Mouse (Mus musculus) mouse trophoblast stem cell (cell line): ENCODE measurements around the gene Inpp5b.
"Not testable (repeated sequence)": the region's sequence is repeated elsewhere in the genome, so short reads cannot be mapped to it uniquely, and the experiment has no call there.

Experiments used
- in situ Hi-C, 2 experiments: fragments of 300-500 bp; cut with MseI, MboI; formaldehyde crosslinking; loops; 2 replicates in 1 of 2; 3 replicates in 1 of 2; pipeline ENCODE4 v1.15.1; 2025

The Inpp5b gene

DNA sequence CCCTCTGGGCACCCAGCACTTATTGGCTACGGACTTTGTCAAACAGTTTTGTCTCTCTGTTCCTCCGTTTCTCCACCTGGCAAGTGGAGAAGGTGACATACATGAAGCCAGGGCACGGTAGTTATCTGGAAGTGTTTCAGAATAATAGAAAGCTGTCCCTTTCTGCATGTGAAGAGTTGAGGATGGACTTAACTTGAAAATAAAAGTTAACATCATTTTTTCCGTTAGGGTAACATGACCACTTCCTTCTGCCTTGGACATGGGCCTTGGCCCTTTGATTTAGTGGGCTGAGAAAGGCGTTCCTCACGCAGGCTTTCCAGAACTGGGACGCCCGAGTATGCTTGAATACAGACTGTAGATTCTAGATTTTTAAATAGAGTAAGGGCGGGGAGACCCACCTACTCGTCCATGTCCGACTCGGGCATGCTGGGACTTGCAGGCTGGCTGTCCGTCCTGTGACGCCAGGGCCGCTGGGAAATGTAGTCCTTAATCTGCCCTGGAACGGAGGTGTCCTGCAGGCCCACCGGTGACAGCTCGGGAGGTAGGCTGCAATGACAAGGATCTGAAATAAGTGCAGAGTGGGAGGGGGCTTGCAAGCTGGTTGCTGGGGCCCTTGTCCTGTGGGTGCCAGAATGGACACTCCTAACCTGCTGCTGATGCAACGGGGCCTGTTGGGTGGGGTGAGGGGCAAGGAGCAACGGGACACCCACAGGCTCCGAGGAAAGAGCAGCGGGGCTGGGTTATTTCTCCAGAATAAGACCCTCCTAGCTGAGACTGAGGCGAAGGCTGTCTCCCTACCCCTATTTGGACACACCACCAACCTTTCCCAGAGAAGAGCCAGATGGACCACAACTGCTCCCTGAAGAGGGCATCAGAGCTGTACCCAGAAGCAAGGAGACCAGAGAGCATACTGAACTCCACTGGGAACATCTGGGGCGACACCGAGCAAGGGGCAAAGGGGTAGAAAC lies at the start of gene Inpp5b:
Inpp5b (plus strand) TSS at position 475 of the 968 bp plus-strand sequence.
- in situ Hi-C loops: no loop called here

DNA sequence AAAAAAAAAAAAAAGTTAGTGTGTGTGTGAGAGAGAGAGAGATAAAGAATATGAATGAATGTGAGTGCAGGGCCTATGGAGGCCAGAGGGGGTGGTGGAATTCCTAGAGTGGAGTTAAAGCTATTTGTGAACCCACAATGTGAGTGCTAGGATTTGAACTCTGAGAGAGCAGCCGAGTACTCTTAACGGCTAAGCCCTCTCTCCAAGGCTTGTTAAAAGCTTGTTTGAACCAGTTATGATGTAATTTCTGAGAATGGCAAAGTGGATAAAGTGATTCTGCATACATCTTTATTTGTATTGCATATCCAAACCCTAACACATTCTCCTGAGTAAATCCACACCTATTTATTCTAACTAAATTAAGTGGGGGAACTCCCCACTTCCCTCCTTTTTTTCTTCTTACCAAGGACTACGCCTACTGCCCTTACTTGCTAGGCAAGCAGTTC lies 49.2 kb upstream of the Inpp5b start:
- in situ Hi-C loops: no loop called here

DNA sequence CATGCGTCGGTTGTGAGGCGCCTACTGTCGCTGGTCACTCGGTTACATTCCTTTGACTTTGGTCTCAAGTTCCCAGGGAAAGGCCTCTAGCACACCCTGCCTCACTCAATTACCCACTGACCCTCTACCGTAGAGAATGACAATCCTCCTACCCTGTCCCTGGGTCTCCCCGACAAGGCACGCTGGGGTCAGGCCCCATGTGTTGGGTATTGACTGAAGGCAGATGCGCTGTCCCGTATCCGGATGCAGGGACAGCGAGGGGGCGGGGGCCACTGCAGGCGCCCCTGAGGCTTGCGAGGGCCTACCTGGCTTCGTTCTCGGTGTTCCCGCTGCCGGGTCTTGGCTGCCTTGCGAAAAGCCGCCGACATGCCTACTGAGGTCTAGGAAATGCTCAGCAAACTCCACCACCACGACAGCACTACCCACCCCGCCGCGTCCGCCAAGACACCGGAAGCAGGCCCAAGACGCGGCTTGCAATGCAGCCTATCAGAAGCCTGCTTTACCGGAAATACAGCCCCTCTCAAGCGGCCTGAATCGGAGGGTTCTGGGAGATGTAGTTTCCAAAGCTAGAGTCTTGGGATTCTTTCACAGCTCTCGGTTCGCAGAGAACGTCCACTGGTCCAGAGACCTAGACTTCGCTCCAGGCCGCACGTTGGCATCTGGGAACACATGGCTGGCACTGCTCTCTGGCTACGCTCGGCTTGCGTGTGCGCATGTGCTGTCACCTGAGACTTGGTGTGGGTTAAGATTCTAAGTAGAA lies 48.3 kb upstream of the Inpp5b start, which contains the start of gene Utp11:
Utp11 (minus strand) TSS at position 466 of the 760 bp plus-strand sequence.
- in situ Hi-C loops: no loop called here

DNA sequence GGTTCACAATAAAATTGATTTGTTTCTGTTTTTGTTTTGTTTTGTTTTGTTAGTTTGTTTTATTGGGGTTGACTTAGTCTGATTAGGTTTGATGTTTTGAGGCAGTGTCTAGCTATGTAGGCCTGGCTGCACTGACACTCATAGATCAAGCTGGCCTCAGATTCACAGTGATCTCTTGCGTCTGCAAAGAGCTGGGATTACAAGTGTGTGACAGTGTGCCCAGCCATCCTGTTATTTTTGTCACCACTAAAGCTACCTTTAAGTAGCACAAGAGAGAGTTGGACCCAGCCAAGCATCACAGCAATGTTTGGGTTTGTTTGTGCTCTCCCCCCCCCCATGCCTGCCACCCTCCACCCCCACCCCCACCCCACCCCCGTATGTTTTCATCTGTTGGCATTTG lies 47.1 kb upstream of the Inpp5b start:
- in situ Hi-C loops: no loop called here

DNA sequence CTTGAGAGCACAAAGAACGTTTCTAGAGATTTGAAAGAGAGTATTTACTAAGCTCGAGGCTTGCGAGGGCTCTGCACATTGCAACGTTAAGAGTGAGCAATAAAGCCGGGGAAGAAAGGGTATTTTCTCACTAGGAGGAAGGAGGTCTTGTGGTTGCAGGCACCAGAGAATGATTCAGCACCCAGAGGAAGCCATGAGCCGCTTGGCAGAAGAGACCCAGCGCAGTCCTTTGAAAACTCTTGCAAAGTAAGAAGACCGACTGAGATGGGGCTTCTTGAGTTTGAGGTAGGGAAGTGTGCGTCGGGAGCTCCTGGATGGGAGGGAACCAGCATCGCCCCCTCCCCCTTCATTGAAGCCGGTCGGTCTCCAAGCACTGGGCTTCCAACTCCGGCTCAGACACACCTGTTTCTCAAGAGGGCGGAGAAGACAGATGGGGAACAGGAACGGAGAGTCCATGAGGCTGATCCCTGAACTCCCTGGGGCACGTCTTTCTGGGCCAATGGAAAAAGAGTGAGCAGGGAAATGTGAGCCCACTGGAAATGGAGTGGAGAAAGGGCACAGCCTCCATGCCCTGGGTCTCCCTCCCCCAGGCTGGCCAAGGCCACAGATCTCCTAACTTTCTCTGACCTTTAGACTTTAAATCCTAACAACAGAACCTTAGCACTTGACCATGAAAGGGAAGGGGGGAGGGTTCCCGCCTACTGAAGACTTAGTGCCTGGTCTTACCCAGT lies 45.7 kb upstream of the Inpp5b start:
- in situ Hi-C loops: no loop called here

DNA sequence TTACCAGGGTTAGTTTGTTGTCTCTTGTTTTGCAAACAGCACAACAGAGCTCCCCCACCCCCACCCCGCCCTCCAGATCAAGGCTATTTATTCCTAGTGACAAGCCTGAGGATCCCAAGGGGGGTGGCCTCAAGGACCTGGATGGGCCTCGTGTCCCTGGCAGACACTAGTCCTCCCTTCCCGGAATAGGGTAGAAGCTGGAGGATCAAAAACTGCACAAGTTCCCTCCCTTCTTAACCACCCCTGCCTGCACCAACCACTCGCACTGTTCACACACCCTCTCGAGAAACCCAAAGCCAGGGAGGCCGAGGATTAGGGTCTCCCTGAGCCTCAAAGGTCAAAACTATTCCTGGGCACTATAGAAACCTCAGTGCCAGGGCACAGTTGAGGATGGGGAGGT lies 41.9 kb upstream of the Inpp5b start:
- in situ Hi-C loops: no loop called here

DNA sequence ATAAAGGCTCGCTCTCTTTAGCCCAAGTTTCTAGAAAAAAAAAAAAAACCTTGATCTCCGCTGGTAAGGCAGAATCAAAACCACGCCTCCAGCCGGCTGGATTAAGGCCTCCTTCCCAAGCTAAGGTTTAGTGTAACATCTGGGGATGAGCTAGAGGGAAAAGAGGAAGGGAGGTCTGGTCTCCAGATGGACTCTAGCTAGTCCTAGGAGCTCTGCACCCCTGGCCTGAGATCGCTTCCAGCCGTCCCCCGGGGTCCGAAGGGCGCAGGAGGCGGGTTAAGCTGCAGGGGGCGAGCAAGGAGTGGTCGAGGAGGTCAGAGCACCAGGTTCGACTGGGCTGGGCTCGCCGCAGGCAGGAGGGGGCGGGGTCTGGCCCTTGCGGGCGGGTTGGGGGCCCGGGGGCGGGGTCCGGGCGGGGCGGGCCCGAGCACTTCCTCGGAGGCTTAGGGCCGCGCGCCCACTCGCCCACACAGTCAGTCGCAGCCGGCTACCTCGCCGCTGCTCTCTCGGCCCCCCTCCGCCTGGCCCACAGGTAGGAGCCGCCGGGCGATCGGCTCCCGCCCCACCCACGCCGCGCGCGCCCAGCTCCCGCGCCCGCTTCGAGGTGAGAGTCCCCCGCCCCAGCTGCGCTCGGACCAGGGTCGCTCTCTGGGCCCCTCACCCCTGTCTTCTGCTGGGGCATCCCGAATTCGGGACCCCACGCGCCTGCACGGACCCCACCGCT lies 41.2 kb upstream of the Inpp5b start, which contains the start of gene Fhl3:
Fhl3 (plus strand) TSS at position 454 of the 724 bp plus-strand sequence.
- in situ Hi-C loops: no loop called here

DNA sequence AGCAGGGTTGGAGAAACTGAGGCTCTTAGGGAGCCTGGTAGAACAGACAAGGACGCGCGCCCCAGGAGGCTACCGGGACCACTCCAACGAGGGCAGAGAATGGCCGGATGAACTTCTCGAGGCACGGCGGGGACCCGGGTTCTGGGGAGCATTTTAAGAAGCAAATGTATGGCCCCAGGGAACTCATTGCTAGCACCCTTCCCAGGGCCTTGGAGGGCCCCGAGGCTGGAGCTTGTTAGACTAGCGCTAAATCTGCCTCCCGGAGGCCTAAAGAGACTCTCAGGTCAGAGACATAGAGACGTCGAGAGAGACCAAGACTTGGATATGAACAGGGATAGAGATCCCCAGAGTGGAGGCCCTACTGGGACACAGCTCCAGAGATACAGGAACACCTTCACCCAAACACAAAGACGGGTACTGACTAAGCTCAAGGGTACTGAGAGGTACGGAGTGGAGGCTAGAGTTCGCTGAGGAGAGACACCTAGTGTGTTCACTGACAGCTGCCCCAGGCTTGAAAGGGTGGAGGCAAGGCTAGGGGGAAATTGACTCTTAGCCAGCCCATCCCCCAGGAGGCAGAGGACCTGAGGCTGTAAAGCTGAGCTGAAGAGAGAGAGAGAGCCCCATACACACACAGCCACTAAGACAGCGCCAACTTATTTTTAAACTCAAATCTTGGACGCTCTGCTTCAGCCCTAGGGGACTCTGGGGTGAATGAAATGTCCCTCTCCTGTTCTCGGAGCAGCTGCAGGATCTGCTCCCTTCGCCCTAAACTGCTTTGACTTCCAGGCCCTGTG lies 40.4 kb upstream of the Inpp5b start:
- in situ Hi-C loops: no loop called here

DNA sequence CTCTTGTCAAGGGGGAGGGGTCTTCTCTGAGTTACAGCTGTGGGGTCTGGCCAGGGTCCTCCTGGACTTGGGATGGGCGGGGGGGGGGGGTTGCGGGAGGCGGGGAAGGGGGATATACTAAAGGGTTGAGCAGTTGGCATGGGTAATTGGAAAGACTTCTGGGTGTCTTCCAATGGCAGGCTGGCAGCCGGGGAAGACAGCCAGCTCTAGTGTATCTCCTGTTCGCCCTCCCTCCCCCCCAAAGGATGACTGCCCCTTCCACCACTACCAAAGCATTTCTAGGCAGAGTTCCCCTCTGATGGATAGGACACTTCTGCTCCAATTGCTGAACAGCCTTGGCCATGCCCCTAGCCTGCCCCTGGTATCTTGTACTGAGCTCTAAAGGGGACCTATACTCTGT lies 39.7 kb upstream of the Inpp5b start:
- in situ Hi-C loops: no loop called here

DNA sequence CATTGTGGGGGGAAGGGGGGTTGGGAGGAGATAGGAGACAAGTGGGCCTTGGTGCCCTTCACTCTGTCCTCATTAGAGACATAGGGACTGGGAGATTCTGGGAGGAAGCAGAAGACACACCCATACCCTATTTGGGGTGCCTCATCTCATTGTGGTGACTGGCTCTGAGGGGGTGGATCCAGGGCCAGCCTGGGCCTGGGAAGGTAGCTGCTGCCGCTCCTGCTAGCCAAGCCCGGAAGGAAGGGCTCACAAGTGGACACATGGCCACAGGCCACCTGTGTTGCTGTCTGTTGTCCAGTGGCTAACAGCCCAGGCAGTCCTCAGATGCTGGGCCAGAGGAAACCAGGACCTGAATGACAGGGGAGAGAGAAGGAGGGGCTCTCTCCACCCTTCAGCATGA lies 38.2 kb upstream of the Inpp5b start:
- in situ Hi-C loops: no loop called here

DNA sequence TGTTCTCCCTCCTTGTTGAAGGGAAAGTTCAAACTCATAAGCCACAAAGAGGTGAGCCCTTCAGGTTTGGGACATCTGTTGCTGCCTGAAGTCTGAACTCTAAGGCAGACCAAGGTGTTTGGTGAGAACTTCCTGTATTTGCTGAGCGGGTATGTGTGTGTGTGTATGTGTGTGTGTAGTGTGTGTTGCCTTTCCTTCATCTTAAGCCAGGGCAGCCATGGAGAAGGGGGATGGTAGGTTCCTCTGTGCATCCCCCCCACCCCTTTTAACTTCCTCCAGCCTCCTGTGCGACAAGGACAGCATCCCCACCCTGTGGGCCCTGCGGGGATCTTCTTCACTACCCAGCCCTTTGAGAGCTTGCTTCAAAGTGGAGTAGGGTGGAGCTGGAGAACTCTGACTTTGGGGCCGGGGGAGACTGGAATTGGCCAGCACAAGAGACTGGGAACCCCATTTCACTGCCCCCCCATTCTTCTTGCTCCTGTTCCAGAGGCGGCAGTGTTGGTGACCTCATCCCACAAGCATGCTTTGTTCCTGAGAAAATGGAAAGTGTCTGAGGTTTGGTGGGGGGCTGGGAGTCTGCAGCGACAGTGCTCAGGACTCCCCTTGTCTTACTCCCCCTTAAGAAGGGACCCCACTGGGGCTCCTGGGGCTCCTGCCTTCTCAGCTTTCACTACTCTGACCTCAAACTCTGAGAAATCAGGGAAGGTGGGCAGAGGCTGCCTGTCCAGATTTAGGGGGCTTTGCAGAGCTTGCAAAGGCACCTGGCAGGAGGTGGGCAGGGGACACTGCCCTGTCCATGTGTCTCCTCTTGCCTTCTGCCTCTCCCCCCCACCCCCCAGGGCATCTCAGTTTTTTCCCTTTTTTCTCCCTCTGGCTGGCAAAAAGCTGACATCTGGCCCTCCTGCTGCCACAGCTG lies 37.5 kb upstream of the Inpp5b start:
- in situ Hi-C loops: no loop called here

DNA sequence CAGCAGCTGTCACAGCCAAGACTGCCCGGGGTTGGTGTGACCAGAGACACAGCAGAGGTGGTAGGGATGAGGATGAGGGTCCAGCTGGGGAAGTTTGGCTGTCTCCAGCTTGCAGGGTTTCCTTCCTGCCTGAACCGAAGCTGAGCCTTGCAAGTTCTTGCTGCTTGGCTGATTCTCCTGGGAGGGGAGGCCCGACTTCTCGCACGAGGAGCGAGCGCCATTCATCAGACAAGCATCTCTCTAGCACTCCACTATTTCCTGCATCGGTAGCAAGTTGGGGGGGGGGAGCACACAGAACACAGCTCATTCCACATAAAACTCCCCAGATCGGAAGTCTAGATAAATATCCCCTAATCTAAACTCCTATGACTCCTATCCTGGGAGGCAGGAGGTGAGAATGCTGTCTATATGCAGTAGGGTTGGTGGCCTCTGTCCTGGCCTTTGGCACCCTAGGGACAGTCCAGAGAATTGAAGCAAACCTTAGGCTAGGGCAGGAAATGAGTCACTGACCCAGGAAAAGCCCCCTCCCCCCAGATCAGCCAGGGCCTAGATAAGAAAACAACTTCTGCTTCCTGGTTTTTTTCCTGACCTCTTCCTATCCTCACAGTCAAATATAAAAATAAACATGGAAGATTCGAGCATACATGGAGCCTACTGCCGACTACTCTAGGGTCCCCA lies 36.7 kb upstream of the Inpp5b start:
- in situ Hi-C loops: no loop called here

DNA sequence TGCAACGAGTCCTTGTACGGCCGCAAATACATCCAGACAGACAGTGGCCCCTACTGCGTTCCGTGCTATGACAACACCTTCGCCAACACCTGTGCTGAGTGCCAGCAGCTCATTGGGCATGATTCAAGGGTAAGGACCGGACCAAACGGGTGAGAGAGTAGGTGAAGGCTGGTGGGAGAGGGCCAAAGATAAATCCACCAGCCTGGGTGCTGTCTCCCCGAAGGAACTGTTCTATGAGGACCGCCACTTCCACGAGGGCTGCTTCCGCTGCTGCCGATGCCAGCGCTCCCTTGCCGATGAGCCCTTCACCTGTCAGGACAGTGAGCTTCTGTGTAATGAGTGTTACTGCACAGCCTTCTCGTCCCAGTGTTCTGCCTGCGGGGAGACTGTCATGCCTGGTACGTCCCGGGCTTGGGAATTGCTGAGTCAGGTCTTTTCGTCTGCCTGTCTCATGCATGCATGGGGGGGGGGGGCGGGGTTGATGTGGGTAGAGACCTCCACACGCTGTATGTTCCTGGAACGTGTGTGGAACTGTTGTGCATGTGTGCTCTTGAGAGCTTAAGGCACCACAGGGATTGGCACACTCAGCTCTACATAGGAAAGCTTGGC lies 35.9 kb upstream of the Inpp5b start:
- in situ Hi-C loops: no loop called here

DNA sequence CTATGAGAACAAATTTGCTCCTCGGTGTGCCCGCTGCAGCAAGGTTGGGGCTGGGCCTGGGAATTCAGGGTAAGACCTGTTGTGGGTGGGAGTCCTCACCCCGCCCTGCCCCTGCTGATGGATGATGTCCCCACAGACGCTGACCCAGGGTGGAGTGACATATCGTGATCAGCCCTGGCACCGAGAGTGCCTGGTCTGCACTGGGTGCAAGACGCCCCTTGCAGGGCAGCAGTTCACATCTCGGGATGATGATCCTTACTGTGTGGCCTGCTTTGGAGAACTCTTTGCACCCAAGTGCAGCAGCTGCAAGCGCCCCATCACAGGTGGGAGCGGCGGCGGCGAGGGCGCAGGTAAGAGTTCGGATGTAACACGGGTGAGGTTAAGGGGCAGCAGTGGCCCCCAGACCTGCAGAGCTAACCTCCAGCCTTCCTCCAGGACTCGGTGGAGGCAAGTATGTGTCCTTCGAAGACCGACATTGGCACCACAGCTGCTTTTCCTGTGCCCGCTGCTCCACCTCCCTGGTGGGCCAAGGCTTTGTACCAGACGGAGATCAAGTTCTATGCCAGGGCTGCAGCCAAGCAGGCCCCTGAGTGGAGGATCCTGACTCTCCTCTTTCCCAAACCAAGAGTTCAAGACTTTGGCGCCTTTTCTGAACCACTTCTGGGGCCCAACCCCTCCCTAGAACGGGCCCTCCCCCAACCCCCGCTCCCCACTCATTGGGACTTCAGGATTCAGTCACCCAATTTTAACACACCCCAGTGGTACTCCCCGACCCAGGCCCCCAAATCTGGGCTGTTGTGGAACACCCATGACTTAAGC lies 34.1 kb upstream of the Inpp5b start:
- in situ Hi-C loops: not testable (repeated sequence)

DNA sequence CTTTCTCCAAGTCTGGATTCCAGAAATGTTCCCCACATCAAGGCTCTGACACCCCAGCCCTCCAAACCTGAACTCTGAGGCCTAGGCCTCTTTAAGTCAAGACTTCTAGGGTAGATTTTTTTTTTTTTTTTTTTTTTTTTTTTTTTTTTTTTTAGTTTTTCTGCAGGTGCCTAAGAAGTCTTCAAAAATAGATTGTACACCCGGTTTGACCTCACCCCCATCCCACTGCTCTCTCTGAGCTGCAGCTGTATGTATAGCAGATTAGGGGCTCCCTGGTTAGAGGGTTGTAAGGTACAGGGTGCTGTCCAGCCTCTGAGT lies 33.5 kb upstream of the Inpp5b start:
- in situ Hi-C loops: not testable (repeated sequence)

DNA sequence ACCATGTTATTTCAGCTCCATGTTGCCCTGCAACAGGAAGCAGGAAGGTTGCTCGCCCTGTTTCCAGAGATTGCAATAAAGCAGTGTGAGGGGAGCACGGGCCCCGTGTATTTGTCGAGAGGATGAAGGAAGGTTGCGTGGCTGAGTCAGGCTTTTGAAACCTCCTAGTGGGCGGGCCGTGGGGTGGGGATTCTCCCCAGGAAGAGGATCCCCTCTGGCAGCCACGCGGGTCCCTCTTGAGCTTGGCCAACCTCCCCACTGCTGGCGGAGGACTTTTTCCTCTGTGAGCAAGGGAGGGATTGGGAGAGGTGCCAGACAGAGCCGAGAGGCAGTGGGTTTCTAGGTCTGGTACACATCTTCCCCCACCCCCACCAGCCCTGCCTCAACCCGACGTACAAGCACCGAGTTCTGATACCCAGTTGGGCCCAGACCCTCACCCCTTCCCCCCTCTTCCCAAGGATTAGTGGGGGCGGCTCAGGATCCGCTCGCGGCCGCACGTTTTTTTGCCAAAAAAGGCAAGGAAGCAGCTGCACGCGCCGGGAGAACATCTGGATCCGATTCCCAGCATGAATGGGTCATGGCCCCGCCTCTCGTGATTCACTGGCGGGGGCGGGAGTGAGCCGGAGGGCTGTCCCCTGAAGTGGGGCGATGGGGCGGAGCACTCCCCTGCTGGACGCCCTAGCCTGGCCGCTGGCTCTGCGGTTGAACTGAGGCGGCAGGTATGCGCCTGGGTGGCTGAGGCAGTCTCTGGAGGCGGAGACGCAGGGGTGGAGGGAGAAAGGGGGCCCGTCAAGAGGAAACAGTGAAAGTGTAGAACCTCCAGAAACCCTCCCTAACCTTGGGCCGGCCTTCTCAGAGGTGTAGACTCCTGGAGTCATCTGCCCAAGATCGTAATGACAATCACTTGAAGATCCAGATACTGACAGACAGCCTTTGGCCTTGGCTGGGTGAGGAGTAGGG lies 32.9 kb upstream of the Inpp5b start:
- in situ Hi-C loops: no loop called here
